Mouse (Mus musculus): ENCODE results near the gene Magi1.

- TF ChIP-seq FLI1 (IDR thresholded peaks at IDR 0.05; ENCODE audit: low read length) (no peak), GATA1 (IDR thresholded peaks at IDR 0.05; ENCODE audit: borderline replicate concordance, low read length) (no peak)
Observed at GRCm38 (mm10) chr6:94264183-94264941, 19.4 kb downstream of the Magi1 start.

Data from megakaryocyte, embryonic 14.5 days (primary cell).